Mouse (Mus musculus): ENCODE data around the gene Snrpd3. TPM values are rescaled to one million over a fixed set of nuclear protein-coding genes. Genes with fewer than 3 reads are reported as not detected.
"Not testable (repeated sequence)": the region's sequence is repeated elsewhere in the genome, so short reads cannot be mapped to it uniquely, and the experiment has no call there.

Gene Snrpd3
- polyA plus RNA-seq (2016; fragmentation: Nextera tagmentation; extraction: Ambion mirVana): 204 and 215 TPM in 2 replicates

DNA sequence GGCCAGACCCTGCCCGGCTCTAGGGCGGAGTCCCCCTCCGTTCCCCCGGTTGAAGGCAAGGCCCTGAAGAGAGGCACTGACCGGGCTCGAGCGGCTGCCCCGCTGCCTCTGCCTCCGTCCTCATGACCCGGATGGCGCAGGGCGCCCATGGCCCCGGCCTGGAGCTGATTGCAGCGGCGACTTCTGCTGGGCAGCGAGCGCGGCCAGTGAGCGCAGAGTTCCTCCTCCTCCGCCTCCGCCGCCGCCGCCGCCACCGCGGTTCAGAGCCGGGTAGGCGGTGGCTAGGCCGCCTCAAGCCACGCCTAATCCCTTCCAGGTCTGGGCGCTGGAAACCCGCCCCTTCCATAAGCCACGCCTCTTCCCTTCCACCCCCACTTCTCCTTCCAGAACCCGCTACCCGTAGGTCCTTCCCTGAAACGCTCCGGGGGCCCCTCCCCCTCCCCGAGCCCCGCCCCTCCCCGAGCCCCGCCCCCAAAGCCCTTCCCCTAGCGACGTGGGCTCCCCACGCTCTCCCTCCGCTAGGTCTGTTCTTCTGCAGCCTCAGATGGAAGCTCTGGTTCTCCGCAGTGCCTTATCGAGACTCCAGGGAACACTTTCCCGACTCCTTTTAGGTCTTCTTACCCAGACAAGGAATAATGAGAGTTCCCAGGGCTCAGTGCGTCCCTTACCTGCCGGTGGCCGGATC, at the start of gene Snrpd3:
TSS of gene Snrpd3 (plus strand) at position 479 of the 685 bp plus-strand sequence.
- Histone ChIP-seq H3K27ac (peak within 1 kb of the TSS; percentile 98), H3K9ac (peak within 1 kb of the TSS; percentile 91), H3K4me1 (peaks cover 27% of the 10 kb centered on the region), H3K36me3 (replicated peaks) (peaks cover 27% of the 10 kb centered on the region), H3K4me3 (replicated peaks) (peak within 1 kb of the TSS; percentile 71), H3K9me3 (no peaks in the 10 kb centered on the region), H3K27me3 (no peaks in the 10 kb centered on the region), H3K4me2 (peak within 1 kb of the TSS; percentile 83)
- peak; percentile 98 for ATAC-seq (ENCODE audit: low FRiP score)
- WGBS: under 1% methylated on average over 44 of the region's 52 CpGs

DNA sequence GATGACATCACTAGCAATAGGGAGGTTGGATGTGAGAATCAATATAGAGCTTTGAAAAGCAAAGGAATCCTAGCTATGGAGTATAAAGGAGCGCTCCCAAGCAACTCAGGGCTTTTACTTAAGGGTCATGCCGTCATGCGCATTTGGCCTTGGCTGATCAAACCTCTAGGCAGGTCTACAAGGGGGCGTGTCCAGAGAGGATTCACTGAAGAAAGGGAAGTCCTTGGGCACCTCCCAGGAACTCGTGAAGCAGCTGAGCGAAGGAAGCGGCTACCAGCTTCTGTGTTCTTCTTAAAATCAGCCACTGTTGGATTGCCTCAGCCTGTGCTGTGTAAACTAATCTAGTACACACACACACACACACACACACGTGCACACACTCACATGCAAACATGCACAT, 43.9 kb upstream of the Snrpd3 start:
- Histone ChIP-seq H3K4me1 (0 out of 2 replicates have a peak, but pooled peaks cover 6% of the 10 kb centered on the region), H3K27ac (no peak overlapping the region), H3K9ac (no peak overlapping the region), H3K9me3 (no peaks in the 10 kb centered on the region), H3K4me3 (replicated peaks) (no peak overlapping the region), H3K27me3 (no peaks in the 10 kb centered on the region), H3K4me2 (no peak overlapping the region), H3K36me3 (replicated peaks) (no peaks in the 10 kb centered on the region)
- WGBS: 81% methylated on average over 8 of the region's 8 CpGs
- ATAC-seq (ENCODE audit: low FRiP score): no peak

DNA sequence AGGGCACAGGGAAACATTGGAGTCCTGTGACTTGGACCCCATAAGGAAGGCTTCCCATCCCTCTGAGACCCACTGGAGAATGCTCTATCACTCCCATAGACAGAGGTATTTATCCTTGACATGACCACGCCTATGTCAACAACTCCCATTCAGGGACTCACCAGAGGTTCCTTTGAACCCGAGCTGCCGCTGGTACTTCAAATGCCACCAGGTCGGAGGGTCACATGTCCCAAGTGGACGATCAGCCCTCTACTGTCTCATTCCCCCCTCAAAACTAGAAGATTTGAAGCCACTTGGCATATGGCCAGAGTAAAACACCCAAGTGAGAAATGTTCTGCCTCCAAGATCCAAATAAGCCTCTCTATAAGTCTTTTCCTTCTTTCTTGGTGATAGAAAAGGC, 42.8 kb upstream of the Snrpd3 start:
- WGBS: 55% methylated on average over 5 of the region's 5 CpGs
- Histone ChIP-seq H3K9me3 (no peaks in the 10 kb centered on the region), H3K4me2 (no peak overlapping the region), H3K36me3 (replicated peaks) (no peaks in the 10 kb centered on the region), H3K4me3 (replicated peaks) (no peak overlapping the region), H3K9ac (no peak overlapping the region), H3K27ac (no peak overlapping the region), H3K27me3 (no peaks in the 10 kb centered on the region), H3K4me1 (0 out of 2 replicates have a peak, but pooled peaks cover 6% of the 10 kb centered on the region)
- no peak for ATAC-seq (ENCODE audit: low FRiP score)

DNA sequence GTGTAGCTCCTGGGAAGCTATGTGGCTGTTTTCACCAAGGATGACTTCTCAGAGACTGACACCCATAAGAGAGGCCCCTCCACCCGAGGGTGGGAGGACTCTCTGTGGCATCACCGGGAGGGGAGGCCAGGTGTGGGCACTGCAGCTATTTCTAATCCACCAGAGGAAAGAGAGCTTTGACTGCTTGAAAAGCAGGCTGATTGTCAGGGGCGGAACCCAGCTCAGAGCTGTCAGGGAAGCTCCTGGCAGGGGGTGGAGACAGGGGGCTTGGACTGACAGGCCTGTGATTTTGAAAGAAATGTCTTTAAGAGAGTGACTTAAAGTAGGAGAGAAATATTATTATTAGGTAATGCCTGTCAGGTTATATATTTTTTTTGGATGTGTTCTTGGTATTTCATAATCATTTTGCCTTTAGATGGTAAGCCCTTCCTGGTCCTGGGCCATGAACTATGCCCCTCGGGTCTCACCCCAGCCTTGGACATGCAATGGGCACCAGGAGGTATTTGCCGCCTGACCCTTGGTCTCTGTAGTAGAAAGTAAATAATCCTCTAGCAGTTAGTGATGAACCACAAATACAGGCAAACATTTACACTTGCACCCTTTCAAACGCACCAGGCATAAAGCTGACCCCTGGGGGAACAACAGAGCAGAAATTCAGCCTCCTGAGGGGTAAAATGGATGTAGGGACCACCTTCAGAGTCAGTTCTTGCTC, 42.1 kb upstream of the Snrpd3 start:
- not testable (repeated sequence) for H3K9me3 ChIP-seq; H3K4me1 ChIP-seq; ATAC-seq (ENCODE audit: low FRiP score); H3K27me3 ChIP-seq; H3K27ac ChIP-seq; H3K4me2 ChIP-seq; H3K4me3 ChIP-seq (replicated peaks); H3K36me3 ChIP-seq (replicated peaks); H3K9ac ChIP-seq
- 34% methylated on average over 4 of the region's 6 CpGs for WGBS

DNA sequence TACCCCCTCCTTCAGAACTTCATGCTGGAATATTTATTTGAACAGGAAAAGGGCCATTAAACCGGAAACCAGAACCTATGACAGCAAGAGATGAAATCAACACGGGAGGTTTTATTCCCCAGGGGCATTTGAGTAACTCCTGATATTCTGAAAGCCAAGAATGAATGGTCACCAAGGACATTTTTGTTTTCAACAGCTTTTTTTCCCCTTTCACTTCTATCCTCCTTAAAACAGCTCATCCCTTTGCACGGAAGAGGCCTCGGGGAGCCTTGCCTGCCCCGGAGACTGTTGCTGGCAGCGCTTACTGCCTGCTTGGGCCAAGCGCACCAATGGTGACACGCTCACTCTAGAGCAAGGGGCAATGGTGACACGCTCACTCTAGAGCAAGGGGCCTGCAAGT, 40.3 kb upstream of the Snrpd3 start:
- no peak overlapping the region for H3K9ac ChIP-seq
- no peaks in the 10 kb centered on the region for H3K27me3 ChIP-seq
- no peaks in the 10 kb centered on the region for H3K36me3 ChIP-seq (replicated peaks)
- H3K9me3 ChIP-seq: no peaks in the 10 kb centered on the region
- 0 out of 2 replicates have a peak, but pooled peaks cover 6% of the 10 kb centered on the region for H3K4me1 ChIP-seq
- no peak for ATAC-seq (ENCODE audit: low FRiP score)
- H3K27ac ChIP-seq: no peak overlapping the region
- no peak overlapping the region for H3K4me2 ChIP-seq
- no peak overlapping the region for H3K4me3 ChIP-seq (replicated peaks)
- 84% methylated on average over 9 of the region's 9 CpGs for WGBS

DNA sequence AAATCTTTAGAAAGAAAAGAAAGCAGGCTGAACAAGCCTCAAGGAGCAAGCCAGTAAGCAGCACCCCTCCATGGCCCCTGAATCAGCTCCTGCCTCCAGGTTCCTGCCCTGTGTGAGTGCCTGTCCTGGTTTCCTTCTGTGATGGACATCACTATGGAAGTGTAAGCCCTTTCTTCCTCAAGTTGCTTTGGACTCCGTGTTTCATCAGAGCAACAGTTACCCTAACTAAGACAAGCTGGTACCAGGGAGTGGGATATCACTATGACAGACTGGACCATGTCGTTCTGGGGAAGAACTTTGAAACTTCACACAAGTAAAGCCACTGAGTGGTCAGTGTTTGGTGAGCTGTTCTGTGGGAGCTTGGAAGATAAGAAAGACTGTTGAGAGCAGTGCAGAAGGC, 37.4 kb upstream of the Snrpd3 start:
- no peaks in the 10 kb centered on the region; the same call in 1 of the 2 replicates for H3K27me3 ChIP-seq
- no peak overlapping the region for H3K27ac ChIP-seq
- H3K36me3 ChIP-seq (replicated peaks): no peaks in the 10 kb centered on the region
- H3K4me2 ChIP-seq: no peak overlapping the region
- no peak overlapping the region for H3K9ac ChIP-seq
- no peak overlapping the region for H3K4me3 ChIP-seq (replicated peaks)
- 88% methylated on average over 2 of the region's 2 CpGs for WGBS
- H3K4me1 ChIP-seq: 0 out of 2 replicates have a peak, but pooled peaks cover 1% of the 10 kb centered on the region
- no peaks in the 10 kb centered on the region for H3K9me3 ChIP-seq
- no peak for ATAC-seq (ENCODE audit: low FRiP score)

DNA sequence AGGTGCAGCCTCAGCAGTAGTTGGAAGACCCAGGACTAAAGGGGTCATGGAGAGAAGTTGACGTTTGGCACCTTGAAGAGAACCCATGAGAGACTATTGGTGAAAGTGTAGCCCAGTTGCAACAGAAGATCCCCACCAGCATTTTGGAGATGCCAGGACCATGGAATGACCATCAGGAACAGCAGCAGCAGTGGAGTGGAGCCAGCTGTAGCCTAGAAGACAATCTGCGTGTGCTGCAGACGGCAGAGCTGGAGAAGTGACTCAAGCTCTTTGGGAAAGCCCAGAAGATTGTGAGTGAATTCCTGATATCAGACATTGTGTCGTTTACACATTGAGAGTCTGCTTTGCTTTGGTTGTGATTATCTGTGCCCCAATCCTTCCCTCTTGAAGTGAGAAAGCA, 35.6 kb upstream of the Snrpd3 start:
- ATAC-seq (ENCODE audit: low FRiP score): no peak
- Histone ChIP-seq H3K4me1 (no peaks in the 10 kb centered on the region), H3K27me3 (no peaks in the 10 kb centered on the region; the same call in 1 of the 2 replicates), H3K36me3 (replicated peaks) (no peaks in the 10 kb centered on the region), H3K27ac (no peak overlapping the region), H3K9ac (no peak overlapping the region), H3K9me3 (no peaks in the 10 kb centered on the region), H3K4me3 (replicated peaks) (no peak overlapping the region), H3K4me2 (no peak overlapping the region)
- 85% methylated on average over 4 of the region's 4 CpGs for WGBS

DNA sequence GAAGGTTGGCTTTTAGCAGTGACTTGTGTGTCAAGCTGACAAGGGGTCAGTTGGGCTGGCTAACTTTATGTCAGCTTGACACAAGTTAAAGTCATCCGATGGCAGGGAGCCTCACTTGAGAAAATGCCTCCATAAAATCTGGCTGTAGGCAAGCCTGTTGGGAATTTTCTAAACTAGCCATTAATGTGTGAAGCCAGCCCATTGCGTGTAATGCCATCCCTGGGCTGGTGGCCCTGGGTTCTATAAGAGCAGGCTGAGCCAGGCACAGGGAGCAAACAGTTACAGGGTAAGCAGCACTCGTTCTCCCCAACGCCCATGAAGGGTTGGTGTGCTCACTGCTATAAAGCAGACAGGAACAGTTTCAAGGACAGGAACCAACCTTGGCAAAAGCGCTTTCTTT, 35.1 kb upstream of the Snrpd3 start:
- no peak overlapping the region for H3K4me3 ChIP-seq (replicated peaks)
- ATAC-seq (ENCODE audit: low FRiP score): no peak
- no peaks in the 10 kb centered on the region for H3K36me3 ChIP-seq (replicated peaks)
- H3K4me1 ChIP-seq: no peaks in the 10 kb centered on the region
- no peaks in the 10 kb centered on the region for H3K9me3 ChIP-seq
- no peaks in the 10 kb centered on the region; the same call in 1 of the 2 replicates for H3K27me3 ChIP-seq
- WGBS: 86% methylated on average over 5 of the region's 5 CpGs
- H3K9ac ChIP-seq: no peak overlapping the region
- H3K4me2 ChIP-seq: no peak overlapping the region
- H3K27ac ChIP-seq: no peak overlapping the region

DNA sequence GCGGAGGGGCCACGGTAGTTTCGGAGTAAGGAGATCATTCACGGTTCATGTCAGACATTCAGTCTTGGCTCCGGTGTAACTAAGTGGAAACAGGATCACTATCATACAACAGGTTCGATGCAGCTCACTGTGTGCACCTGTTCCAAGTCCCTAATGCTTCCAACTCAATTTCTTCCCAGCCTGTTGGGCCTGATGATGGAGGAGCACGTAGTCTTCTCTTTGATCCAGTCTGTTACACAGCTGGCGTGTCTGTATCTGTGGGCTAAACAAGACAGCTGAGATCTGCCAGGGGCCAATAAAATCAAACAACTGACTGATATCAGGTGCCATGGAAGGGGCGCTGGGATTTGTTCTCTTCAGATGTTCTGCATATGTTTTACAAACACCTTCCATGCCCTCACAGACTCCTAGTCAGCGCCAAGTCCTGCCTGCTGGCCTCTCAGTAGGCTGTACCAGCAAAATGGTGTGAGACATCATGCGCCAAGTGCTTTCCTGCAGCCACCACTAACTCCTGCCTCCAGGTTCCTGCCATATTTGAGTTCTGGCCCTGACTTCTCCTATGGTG, 34.4 kb upstream of the Snrpd3 start:
- H3K36me3 ChIP-seq (replicated peaks): no peaks in the 10 kb centered on the region
- no peaks in the 10 kb centered on the region for H3K9me3 ChIP-seq
- H3K9ac ChIP-seq: no peak overlapping the region
- no peak overlapping the region for H3K4me3 ChIP-seq (replicated peaks)
- no peak overlapping the region for H3K4me2 ChIP-seq
- no peaks in the 10 kb centered on the region for H3K4me1 ChIP-seq
- 85% methylated on average over 11 of the region's 11 CpGs for WGBS
- no peak for ATAC-seq (ENCODE audit: low FRiP score)
- no peaks in the 10 kb centered on the region; the same call in 1 of the 2 replicates for H3K27me3 ChIP-seq
- H3K27ac ChIP-seq: no peak overlapping the region

DNA sequence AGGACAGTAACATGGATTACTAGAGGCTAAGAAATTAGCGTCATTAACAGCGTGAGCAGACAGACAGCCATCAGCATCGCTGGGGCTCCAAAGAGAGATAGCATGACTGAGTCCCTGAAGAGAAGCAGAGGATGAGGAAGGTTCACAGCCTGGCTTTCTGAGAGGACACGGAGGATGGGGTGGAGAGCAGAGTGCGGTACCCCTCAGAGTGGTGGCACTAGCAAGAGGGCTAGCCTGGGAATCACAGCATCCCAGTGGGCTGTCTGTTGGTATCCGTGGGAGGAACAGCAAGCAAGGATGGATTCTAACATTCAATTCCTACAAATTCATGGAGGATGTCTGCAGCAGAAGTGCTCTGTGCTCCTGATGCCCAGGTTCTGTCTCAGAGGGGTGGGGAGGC, 33.3 kb upstream of the Snrpd3 start:
- Histone ChIP-seq H3K27ac (no peak overlapping the region), H3K4me3 (replicated peaks) (no peak overlapping the region), H3K4me1 (no peaks in the 10 kb centered on the region), H3K36me3 (replicated peaks) (no peaks in the 10 kb centered on the region), H3K9ac (no peak overlapping the region), H3K9me3 (no peaks in the 10 kb centered on the region), H3K27me3 (no peaks in the 10 kb centered on the region; the same call in 1 of the 2 replicates), H3K4me2 (no peak overlapping the region)
- 87% methylated on average over 6 of the region's 6 CpGs for WGBS
- no peak for ATAC-seq (ENCODE audit: low FRiP score)

DNA sequence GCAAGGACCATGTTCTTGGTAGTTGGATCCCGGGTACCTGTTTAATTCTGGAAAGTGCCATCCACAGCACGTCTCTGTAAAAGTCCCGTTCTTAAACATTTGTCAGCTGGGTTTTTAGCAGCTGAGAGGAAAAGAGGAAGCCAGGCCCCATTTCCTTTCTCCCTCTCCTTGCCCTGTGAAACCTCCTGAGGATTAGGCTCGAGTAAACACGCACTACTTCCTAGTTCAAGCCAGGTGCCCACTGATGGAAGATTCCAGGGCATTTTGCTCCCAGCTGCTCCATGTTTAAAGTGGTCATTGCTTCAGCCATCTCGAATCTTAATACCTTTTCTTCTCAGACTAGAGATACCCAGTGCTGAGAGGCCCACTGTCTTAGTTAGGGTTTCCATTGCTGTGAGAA, 32.6 kb upstream of the Snrpd3 start:
- Histone ChIP-seq H3K4me3 (replicated peaks) (no peak overlapping the region), H3K27ac (no peak overlapping the region), H3K9ac (no peak overlapping the region), H3K27me3 (no peaks in the 10 kb centered on the region; the same call in 1 of the 2 replicates), H3K9me3 (no peaks in the 10 kb centered on the region), H3K4me2 (no peak overlapping the region), H3K4me1 (no peaks in the 10 kb centered on the region), H3K36me3 (replicated peaks) (no peaks in the 10 kb centered on the region)
- no peak for ATAC-seq (ENCODE audit: low FRiP score)
- 85% methylated on average over 6 of the region's 6 CpGs for WGBS

DNA sequence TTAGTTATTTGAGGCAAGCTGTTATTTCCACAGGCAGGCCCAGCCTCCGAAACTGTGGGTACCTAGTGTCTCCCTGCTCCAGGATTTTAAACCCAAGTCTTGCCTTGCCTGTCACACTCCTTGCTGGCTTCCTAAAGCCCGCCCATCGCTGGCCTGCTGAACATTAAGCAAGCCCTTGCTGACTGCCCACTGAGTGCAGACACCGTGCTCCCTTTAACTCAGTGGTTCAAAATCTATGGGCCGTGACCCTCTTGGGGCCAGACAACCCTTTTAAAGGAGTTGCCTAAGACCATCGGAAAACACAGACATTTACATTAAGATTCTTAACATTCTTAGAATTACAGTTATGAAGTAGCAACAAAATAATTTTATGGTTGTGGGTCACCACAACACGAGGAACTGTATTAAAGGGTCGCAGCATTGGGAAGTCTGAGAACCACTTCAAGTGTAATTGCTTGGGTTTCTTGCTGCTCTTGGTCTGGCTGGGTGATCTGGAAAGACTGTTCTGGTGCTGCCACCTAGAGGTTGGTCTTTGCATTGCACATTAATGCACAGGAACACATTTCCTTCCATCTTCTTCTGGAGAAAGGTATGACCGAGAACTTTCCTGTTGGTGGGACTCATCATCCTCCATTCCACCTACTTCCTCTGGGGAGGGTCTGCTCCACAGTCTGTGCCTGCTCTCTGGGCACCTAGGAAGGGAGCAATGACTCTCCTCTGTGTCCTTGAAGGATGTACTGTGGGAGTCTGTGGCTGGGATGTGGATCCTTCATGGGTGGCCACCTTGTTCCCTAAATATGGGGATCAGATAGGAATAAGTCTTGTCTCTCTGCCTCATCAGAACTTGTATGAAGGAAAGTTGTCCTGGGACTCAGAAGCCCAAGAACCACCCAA, 31.0 kb upstream of the Snrpd3 start:
- WGBS: 57% methylated on average over 9 of the region's 9 CpGs
- Histone ChIP-seq H3K9me3 (no peaks in the 10 kb centered on the region), H3K36me3 (replicated peaks) (no peaks in the 10 kb centered on the region), H3K4me2 (no peak overlapping the region), H3K27me3 (no peaks in the 10 kb centered on the region; the same call in 1 of the 2 replicates), H3K4me1 (no peaks in the 10 kb centered on the region), H3K27ac (no peak overlapping the region), H3K4me3 (replicated peaks) (no peak overlapping the region), H3K9ac (no peak overlapping the region)
- peak; percentile 64 for ATAC-seq (ENCODE audit: low FRiP score)

Measured in forebrain, embryonic 12.5 days (tissue).